Mouse (Mus musculus): ENCODE data around the gene Pi16. TPM values are rescaled to one million over a fixed set of nuclear protein-coding genes. Genes with fewer than 3 reads are reported as not detected.

The Pi16 gene
- polyA plus RNA-seq, 1 experiment, result 0.75 TPM

DNA sequence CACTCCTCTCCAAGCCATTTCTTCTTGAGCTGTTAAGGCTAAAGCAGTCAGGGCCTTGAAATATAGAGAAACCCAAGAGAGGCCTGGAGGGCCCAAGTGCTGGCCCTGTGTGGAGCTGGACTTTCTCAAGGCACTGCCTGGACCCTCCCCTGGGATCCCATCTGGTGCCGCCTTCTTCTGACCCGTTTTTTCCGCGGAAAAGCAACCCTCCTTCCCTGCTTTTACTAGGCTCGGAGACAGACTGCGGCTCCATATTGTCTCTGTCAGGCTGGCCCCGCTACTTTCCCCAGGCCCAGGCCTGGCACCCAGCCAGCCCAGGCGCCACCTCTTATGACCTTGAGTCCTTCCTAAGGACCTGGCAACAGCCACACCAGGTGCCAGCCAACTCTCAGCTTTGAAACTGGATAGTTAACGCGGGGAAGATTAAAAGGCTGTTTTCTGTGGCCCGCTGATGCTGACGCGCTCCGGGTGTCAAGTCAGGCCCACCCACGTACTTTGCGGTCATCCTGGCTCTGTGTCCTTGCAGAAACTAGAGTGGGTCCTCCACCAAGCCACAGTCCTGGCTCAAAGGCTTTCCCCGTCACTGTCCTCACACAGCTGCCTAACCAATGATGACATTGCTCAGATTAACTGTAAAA lies 38.5 kb downstream of the Pi16 start:
- 16% methylated on average over 17 of the region's 17 CpGs for WGBS
- peak; percentile 44 to 52 for DNase-seq

DNA sequence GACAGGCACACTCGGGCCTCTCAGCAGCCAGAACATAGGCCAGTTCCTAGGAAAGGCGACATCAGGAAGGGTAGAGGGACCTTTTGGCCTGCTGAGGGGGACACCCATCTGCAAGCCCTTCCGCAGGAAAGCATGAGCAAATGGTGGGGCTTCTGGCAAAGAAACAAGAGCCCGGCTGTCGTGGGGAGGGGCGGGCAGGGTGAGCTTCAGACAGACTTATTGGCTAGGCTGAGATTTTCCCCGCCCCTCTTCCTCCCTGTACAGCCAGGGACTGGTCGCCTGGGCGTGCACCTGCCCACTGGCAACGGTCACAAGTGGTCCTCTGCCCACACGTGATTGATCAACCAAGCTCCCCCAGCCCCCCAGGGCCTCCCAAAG lies 39.0 kb downstream of the Pi16 start:
- Histone ChIP-seq H3K4me1 (ENCODE audit: control insufficient read depth, insufficient read depth, low read length) (peaks cover 17% of the 10 kb centered on the region), H3K4me3 (replicated peaks; ENCODE audit: insufficient read depth, low read depth, low read length) (no peak overlapping the region), H3K27me3 (ENCODE audit: control insufficient read depth, insufficient read depth, low read length) (no peaks in the 10 kb centered on the region), H3K27ac (ENCODE audit: insufficient read depth, low read length) (peak overlapping the region; percentile 52; the same call in 1 of the 2 replicates)
- no peak for DNase-seq
- WGBS, result 29% methylated on average over 11 of the region's 11 CpGs
- TF ChIP-seq POLR2A (IDR thresholded peaks at IDR 0.05; ENCODE audit: borderline replicate concordance, insufficient read depth, low read length), result no peak
- TF ChIP-seq CTCF (IDR thresholded peaks at IDR 0.05; ENCODE audit: borderline replicate concordance, insufficient read depth, low read depth, low read length), result no peak

More for the DNA sequence above, 38.5 kb downstream of the Pi16 start:
- H3K4me3 ChIP-seq (replicated peaks; ENCODE audit: insufficient read depth, low read depth, low read length), result no peak overlapping the region
- peaks cover 17% of the 10 kb centered on the region for H3K4me1 ChIP-seq (ENCODE audit: control insufficient read depth, insufficient read depth, low read length)
- TF ChIP-seq CTCF (IDR thresholded peaks at IDR 0.05; ENCODE audit: borderline replicate concordance, insufficient read depth, low read depth, low read length) (no peak), POLR2A (IDR thresholded peaks at IDR 0.05; ENCODE audit: borderline replicate concordance, insufficient read depth, low read length) (no peak)
- no peaks in the 10 kb centered on the region for H3K27me3 ChIP-seq (ENCODE audit: control insufficient read depth, insufficient read depth, low read length)
- H3K27ac ChIP-seq (ENCODE audit: insufficient read depth, low read length), result peak overlapping the region; percentile 52; the same call in 1 of the 2 replicates

DNA sequence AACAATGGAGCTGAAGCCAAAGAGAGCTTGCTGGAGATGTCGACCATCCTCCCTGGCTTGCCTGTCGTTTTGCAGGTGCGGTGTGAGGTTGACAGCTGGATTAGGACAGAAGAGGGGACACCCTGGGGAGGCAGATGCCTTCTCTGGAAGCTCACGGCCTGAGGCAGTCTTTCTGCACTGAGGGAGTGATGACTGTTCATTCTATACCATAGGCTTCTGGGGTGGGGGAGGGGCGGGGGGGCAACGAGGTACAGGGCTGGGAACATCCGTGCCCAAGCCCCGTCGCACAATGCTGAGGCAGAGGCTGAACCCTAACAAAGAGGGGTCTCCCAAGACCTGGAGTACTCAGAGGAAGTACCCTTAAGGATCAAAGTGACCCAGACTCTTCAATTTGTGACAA lies 39.4 kb downstream of the Pi16 start:
- WGBS, result 43% methylated on average over 9 of the region's 9 CpGs
- Histone ChIP-seq H3K27me3 (ENCODE audit: control insufficient read depth, insufficient read depth, low read length) (no peaks in the 10 kb centered on the region), H3K4me1 (ENCODE audit: control insufficient read depth, insufficient read depth, low read length) (peaks cover 17% of the 10 kb centered on the region), H3K4me3 (replicated peaks; ENCODE audit: insufficient read depth, low read depth, low read length) (no peak overlapping the region), H3K27ac (ENCODE audit: insufficient read depth, low read length) (no peak overlapping the region)
- no peak for DNase-seq
- TF ChIP-seq CTCF (IDR thresholded peaks at IDR 0.05; ENCODE audit: borderline replicate concordance, insufficient read depth, low read depth, low read length) (no peak), POLR2A (IDR thresholded peaks at IDR 0.05; ENCODE audit: borderline replicate concordance, insufficient read depth, low read length) (no peak)

DNA sequence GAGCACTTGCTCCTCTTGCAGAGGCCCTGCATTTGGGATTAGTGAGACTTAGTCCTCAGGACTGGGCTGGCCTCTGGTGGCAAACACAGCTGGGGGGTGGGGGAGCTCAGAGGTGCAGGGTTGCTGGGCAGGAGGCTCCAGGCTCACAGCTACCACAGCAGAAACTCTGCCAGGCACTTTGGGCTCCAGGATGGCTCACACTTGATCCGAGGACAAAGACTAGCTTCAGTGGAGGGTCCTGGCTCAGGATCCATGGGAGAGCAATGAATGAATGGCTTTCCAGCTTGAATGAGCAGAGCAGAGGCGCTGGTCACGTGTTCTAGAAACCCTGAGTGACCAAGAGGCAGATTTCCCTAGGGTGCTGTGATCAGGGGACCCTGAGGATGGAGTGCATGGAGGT lies 41.4 kb downstream of the Pi16 start:
- H3K4me1 ChIP-seq (ENCODE audit: control insufficient read depth, insufficient read depth, low read length), result peaks cover 17% of the 10 kb centered on the region
- 61% methylated on average over 3 of the region's 3 CpGs for WGBS

DNA sequence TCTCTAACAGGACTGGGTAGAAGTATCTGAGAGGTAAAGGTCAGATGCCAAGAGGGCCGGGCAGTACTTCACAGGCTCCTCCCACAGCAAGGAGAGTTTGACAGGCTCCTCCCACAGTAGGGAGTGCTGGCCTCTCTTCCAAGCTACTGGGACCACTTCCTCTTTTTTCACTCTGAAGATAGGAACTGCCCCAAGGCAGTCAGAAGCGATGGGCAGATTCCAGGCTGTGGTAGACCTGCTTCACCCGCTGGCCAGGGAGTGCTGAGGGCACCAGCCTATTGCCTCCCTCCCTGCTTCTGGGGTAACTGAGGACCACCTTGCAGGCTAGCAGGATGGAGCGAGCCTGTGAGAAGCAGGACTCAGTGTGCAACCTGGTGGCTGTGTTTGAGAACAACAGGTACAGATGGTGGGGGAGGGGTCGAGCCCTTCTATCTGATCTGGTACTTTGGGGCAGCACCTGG lies 43.3 kb downstream of the Pi16 start, which contains the start of gene Fgd2:
Gene Fgd2 (plus strand): TSS at position 154 of the 461 bp plus-strand sequence.
- no peaks in the 10 kb centered on the region for H3K27me3 ChIP-seq (ENCODE audit: control insufficient read depth, insufficient read depth, low read length)
- 45% methylated on average over 5 of the region's 5 CpGs for WGBS
- no peak within 1 kb of the TSS for H3K27ac ChIP-seq (ENCODE audit: insufficient read depth, low read length)
- DNase-seq, result no peak
- TF ChIP-seq POLR2A (IDR thresholded peaks at IDR 0.05; ENCODE audit: borderline replicate concordance, insufficient read depth, low read length), result no peak
- no peak for TF ChIP-seq CTCF (IDR thresholded peaks at IDR 0.05; ENCODE audit: borderline replicate concordance, insufficient read depth, low read depth, low read length)
- no peak within 1 kb of the TSS for H3K4me3 ChIP-seq (replicated peaks; ENCODE audit: insufficient read depth, low read depth, low read length)
- H3K4me1 ChIP-seq (ENCODE audit: control insufficient read depth, insufficient read depth, low read length), result peaks cover 20% of the 10 kb centered on the region

More for the DNA sequence above, 41.4 kb downstream of the Pi16 start:
- Histone ChIP-seq H3K27ac (ENCODE audit: insufficient read depth, low read length) (no peak overlapping the region), H3K27me3 (ENCODE audit: control insufficient read depth, insufficient read depth, low read length) (no peaks in the 10 kb centered on the region), H3K4me3 (replicated peaks; ENCODE audit: insufficient read depth, low read depth, low read length) (no peak overlapping the region)
- DNase-seq, result no peak
- no peak for TF ChIP-seq POLR2A (IDR thresholded peaks at IDR 0.05; ENCODE audit: borderline replicate concordance, insufficient read depth, low read length)
- no peak for TF ChIP-seq CTCF (IDR thresholded peaks at IDR 0.05; ENCODE audit: borderline replicate concordance, insufficient read depth, low read depth, low read length)

DNA sequence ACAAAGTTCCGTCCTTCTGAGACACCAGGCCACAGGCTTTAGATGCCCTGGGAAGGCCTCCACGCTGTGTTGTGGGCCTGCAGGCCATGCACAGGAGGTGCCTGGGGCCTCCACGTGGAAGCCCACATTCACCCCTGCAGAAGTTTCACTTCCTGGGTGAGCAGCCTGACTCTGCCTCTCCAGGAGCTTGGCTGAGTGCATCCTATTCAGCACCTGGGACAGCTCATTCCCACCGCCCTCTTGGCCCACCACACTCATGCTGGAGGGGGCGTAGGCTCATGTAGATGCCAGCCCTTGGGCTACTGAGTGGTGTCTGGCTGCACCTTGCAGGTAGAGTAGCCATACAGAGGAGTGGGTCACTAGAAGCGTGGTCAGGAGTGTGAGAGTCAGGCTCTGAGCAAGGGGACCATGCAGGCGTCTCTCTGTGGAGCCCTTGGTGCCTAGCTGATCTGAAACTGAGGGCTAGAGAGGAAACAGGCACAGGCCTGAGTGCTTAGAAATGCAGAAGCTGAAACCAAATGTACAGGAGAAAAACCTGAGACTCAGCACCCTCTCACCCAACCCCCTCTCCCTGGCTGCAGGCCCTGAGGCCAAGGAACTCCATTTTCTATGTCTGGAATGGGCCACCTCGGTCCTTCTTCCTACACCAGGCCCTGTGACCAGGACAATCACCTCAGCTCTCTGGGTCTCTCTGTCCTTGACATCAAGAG lies 44.7 kb downstream of the Pi16 start:
- WGBS, result 73% methylated on average over 8 of the region's 8 CpGs
- TF ChIP-seq CTCF (IDR thresholded peaks at IDR 0.05; ENCODE audit: borderline replicate concordance, insufficient read depth, low read depth, low read length) (no peak), POLR2A (IDR thresholded peaks at IDR 0.05; ENCODE audit: borderline replicate concordance, insufficient read depth, low read length) (no peak)

DNA sequence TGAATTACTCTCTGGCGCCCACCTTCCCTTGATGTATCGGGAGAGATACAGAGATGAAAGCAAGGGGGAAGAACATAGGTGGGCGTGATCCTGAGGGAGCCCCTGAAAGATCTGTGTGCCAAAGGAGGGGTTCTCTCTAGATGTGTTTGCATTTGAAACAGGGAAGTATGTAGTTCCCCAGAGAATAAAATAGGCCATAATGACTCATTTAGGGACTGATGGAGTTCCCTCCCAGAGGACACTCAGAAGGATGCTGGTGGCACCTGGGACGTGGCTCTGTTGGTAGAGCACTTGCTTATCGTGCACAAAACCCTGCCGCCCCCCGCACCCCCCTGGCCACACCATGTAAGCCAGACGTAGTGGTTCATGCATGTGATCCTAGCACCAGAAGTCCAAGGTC lies 45.6 kb downstream of the Pi16 start:
- H3K4me3 ChIP-seq (replicated peaks; ENCODE audit: insufficient read depth, low read depth, low read length), result no peak overlapping the region
- no peaks in the 10 kb centered on the region for H3K27me3 ChIP-seq (ENCODE audit: control insufficient read depth, insufficient read depth, low read length)
- no peak overlapping the region for H3K27ac ChIP-seq (ENCODE audit: insufficient read depth, low read length)
- TF ChIP-seq POLR2A (IDR thresholded peaks at IDR 0.05; ENCODE audit: borderline replicate concordance, insufficient read depth, low read length) (no peak), CTCF (IDR thresholded peaks at IDR 0.05; ENCODE audit: borderline replicate concordance, insufficient read depth, low read depth, low read length) (no peak)
- H3K4me1 ChIP-seq (ENCODE audit: control insufficient read depth, insufficient read depth, low read length), result peaks cover 9% of the 10 kb centered on the region
- WGBS, result 91% methylated on average over 8 of the region's 8 CpGs
- no peak for DNase-seq

More for the DNA sequence above, 44.7 kb downstream of the Pi16 start:
- Histone ChIP-seq H3K27me3 (ENCODE audit: control insufficient read depth, insufficient read depth, low read length) (no peaks in the 10 kb centered on the region), H3K4me3 (replicated peaks; ENCODE audit: insufficient read depth, low read depth, low read length) (no peak overlapping the region), H3K4me1 (ENCODE audit: control insufficient read depth, insufficient read depth, low read length) (peaks cover 9% of the 10 kb centered on the region), H3K27ac (ENCODE audit: insufficient read depth, low read length) (no peak overlapping the region)
- DNase-seq, result no peak

Measured in cerebellum, adult 2 months (tissue).